Mouse (Mus musculus) C2C12 (cell line): Measurements from ENCODE around the gene Dis3.

Experiments
- CEBPB ChIP-seq: IDR thresholded peaks from one replicate; pipeline ENCODE4 v1.6.1; 2011; ENCODE audit warnings: low read depth, mild to moderate bottlenecking, control low read depth, moderate library complexity
- CTCF ChIP-seq: IDR thresholded peaks from one replicate; pipeline ENCODE4 v1.5.1; 2011; ENCODE audit not compliant: control insufficient read depth, insufficient read depth, insufficient read length
- FOSL1 ChIP-seq: IDR thresholded peaks from one replicate; pipeline ENCODE4 v1.8.0; 2011; ENCODE audit warnings: mild to moderate bottlenecking, low read length; ENCODE audit not compliant: poor library complexity, insufficient read depth, severe bottlenecking
- MAX ChIP-seq: IDR thresholded peaks from one replicate; pipeline ENCODE4 v1.6.1; 2011; ENCODE audit warnings: mild to moderate bottlenecking, control low read depth
- MYOD1 ChIP-seq: IDR thresholded peaks from one replicate; pipeline ENCODE4 v1.6.1; 2011; ENCODE audit warnings: low read depth; ENCODE audit not compliant: control insufficient read depth, insufficient read length
- USF1 ChIP-seq: IDR thresholded peaks from one replicate; pipeline ENCODE4 v1.6.1; 2011; ENCODE audit warnings: low read depth, mild to moderate bottlenecking, control low read depth, moderate library complexity

DNA sequence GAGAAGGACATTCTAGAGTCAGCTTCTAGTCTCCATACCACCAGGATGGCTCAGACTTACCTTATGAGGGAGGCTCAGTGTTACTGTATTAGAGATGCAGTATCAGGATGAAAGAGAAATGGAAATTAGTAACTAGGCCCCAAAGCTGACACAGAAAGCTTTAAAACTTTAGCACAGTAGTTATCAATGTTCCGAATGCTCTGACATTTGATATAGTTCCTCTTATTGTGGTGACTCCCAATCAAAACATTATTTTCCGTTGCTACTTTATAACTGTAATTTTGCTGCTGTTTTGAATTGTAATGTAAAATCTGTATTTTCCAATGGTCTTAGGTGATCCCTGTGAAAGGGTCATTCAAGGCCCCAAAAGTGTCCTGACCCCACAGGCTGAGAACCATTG, 7.1 kb upstream of the Dis3 start:
- TF ChIP-seq CTCF (no peak), MYOD1 (no peak), CEBPB (no peak), MAX (no peak), USF1 (no peak), FOSL1 (no peak)
